ENCODE assay signal across 1 mouse cellular context in the genomic region with DNA sequence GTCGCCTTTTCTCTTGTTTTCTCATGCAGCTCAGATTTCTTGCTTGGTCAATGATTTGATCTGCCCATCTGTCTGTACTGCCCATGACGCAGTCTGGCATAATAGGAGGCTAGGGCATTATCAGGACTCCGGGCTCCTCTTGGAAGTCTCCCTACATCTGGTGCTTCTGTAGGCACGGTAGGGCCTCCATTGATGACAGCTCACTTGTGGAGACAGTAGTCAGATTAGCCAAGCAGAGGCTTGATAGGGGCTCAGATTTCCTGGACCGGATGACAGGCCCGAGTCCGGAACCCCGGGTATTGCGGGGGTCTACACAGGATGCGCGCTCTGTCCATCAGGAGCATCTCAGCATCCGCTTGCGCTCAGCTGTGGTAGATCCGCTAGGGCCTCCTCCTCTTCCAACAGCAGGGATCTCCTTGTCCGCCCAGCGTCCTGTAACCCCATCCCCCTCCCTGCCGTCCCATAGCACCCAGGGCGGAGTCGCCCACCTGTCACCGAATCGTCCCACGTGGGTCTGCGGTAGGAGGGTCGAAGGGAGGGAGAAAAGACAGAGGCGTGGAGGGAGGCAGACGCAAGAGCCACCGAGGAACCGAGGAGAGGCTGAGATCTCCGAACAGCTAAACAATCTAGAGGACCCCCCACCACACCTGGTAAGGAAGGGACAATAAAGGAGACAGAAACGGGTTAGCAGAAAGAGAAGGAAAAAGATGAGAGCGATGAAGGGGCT.
TF ChIP-seq lines count a peak whose summit lies in the region.

No protein-coding gene starts in this region.

TF ChIP-seq in myocyte, 11 proteins besides CTCF, POLR2A, EP300 and RAD21 (continued from another document):
- TF ChIP-seq CEBPB (IDR thresholded peaks at IDR 0.05; ENCODE audit: insufficient read depth, poor library complexity, severe bottlenecking), result no peak
